Mouse (Mus musculus) spleen, adult 2 months (tissue): ENCODE results near the gene Olfr56.

Experiments used
- CTCF ChIP-seq: fragments of 200-500 bp; IDR thresholded peaks from 2 replicates; pipeline ENCODE4 v1.5.1; 2011; ENCODE audit warnings: mild to moderate bottlenecking, inconsistent platforms; ENCODE audit not compliant: insufficient read depth, insufficient read length, insufficient replicate concordance; ENCODE audit errors: extremely low read depth
- POLR2A ChIP-seq: fragments of 200-500 bp; IDR thresholded peaks from 2 replicates; pipeline ENCODE4 v1.6.1; 2011; ENCODE audit warnings: low read depth, low read length, inconsistent platforms

DNA sequence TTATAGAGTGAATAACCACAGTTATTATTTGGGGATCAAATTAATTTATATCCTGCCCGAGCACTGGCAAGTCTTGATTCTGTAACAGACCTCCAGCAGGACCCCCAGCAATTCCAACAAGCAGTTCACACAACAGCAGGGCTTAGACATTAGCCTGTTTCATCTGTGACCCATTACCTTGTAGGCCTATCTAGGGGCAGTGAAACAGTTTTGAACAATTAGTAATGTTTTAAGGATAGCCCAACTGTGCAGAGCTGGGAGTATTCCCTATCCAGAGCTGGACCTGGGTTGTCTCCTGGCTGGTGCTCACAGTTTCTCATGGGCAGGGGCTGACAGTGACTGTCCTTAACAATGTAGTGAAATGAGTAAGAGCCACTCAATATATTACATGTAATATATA is 98.3 kb downstream of the Olfr56 start:
- TF ChIP-seq POLR2A: no peak
- TF ChIP-seq CTCF: no peak
